Mouse (Mus musculus) lung, postnatal 25 days (tissue): Measurements from ENCODE around the gene Egfl8.
A peak's percentile ranks its signal among the peaks of the same experiment; 100 is the strongest.

Experiments used
- DNase-seq: peaks from one replicate; pipeline ENCODE4 v3.0.0; 2022; ENCODE audit warnings: low spot score

The Egfl8 gene

GRCm38 (mm10) chr17:34596098-34596497 lies 19.7 kb downstream of the Egfl8 start:
- no peak for DNase-seq

DNA sequence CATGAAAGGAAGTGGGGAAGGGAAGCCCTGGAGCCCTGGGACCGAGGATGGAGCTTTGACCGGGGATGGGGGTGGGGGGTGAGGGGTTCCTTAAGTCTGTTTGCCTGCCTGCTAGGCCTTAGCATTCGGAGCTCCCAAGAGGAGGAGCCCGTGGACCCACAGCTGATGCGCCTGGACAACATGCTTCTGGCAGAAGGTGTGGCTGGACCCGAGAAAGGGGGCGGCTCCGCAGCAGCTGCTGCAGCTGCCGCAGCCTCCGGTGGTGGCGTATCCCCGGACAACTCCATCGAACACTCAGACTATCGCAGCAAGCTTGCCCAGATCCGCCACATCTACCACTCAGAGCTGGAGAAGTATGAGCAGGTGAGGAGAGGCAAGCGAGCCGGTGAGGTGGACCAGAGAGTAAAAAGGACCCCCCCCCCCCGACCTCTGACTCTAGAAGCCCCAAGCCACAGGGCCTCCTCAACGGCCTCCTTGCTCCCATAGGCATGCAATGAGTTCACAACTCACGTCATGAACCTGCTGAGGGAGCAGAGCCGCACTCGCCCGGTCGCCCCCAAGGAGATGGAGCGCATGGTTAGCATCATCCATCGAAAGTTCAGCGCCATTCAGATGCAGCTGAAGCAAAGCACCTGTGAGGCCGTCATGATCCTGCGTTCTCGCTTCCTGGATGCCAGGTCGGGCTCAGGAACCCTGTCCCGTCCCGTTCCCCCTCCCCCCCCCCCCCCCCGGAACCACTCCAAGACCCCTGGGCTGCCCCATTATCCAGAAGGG lies 21.8 kb downstream of the Egfl8 start:
- DNase-seq: no peak

DNA sequence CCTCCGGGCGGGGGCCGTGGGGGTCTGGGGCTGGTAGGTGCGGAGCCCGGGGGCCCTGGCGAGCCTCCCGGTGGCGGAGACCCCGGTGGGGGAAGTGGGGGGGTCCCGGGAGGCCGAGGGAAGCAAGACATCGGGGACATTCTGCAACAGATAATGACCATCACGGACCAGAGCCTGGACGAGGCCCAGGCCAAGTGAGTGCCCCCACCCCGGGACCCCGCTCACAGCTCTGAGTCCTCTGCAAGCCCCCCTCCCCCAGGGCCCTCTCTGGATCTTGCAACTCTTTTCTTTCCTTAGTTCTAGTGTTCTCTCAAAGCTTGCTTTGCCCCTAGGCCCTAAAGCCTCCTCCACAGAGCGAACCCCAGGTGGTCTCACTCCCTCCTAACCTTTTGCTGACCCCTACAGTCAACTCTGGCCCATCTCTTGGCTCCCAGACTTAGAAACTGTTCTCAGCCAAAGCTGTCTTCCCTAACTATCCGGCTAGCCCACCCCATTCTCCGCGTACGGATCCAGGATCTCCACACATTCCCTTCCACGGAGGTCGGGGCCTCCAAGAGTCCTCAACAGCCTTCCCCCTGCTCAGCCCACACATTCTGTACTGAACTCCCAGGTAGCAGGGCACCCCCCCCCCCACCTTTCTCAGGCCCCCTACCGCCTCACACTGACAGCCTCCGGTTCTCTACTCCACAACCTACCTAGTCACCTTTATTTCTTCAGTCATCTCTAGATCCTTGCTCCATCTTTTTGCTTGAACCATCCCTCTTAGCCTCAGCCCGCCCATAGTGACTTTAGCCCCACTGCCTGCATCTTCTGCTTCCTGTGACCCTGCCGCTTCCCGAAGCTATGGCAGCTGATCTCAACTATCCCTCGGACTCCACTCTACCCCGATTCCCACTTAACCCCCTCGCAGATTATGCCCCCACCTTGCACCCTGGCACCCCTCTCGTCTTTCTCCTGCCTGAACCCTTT lies 22.9 kb downstream of the Egfl8 start:
- DNase-seq: no peak

GRCm38 (mm10) chr17:34591994-34592375 lies 23.8 kb downstream of the Egfl8 start:
- peak; percentile 88 for DNase-seq

- DNase-seq: no peak
Measured at GRCm38 (mm10) chr17:34591029-34591993, 24.5 kb downstream of the Egfl8 start, which contains the start of gene Pbx2. Pbx2 (plus strand) TSS chr17:34591266.

GRCm38 (mm10) chr17:34590154-34590987 lies 25.4 kb downstream of the Egfl8 start:
- no peak for DNase-seq

DNA sequence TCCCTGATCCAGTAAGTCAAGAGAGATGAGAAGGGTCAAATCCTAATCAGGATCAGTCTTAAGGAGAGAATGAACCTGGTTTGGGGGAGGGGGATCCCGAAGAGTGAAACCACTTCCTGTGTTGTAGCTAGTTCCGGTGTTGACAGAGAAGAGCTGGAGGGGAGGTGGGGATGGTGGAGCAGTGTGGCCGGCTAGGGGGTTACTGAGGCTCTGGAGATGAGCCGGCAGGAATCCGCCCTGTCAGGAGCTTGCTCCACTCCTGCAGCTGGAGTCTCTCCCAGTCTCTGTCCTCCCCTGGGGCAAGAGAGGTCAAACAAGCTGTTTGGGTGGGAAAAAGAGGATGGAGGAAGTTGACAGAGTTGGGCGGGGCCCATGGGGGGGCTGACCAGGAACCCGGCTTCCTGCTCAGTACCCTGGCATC lies 26.1 kb downstream of the Egfl8 start, which contains the start of gene Gpsm3:
Gene Gpsm3 (plus strand): TSS at position 126 of the 421 bp plus-strand sequence.
- DNase-seq: peak; percentile 68

DNA sequence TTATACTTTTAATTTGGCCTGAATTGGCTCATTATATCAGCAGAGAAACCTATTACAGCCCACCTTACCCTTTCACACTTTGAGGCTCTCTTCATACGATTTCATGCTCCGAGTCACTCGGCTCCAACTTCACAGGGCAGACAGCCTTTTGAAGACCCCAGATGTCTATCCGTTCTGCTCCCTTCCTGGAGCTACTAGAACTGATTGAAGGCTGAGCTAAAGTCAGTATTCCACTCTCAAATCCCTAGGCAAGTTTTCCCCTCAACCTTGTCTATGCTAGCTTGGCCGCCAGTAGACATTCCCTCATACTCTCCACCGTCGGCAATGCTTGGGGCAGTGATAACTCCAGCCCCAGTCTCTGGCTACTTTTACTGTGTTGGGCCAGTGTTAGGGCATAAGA lies 26.6 kb downstream of the Egfl8 start:
- no peak for DNase-seq

GRCm38 (mm10) chr17:34588767-34589166 lies 27.0 kb downstream of the Egfl8 start:
- DNase-seq: no peak

DNA sequence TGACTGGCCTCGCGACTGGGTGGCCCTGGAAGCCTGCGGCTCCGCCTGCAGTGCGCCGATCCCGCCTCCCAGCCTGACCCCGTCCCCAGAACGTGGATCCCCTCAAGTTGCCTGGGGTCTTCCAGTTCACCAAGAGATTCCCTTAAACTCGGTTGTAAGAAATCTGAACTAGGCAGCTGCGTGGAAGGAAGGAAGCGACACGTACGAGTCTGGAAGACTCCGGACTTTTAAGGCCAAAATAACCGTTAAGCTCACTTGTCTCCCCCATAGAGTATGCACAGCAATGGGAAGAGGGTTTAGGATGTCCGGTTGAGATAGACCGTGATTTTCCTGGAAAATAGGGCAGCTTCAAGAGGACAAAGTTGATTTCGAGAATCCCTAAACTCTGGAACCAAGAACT lies 28.0 kb downstream of the Egfl8 start:
- no peak for DNase-seq

- peak; percentile 96 for DNase-seq
Measured at GRCm38 (mm10) chr17:34587423-34587811, 28.4 kb downstream of the Egfl8 start.

DNA sequence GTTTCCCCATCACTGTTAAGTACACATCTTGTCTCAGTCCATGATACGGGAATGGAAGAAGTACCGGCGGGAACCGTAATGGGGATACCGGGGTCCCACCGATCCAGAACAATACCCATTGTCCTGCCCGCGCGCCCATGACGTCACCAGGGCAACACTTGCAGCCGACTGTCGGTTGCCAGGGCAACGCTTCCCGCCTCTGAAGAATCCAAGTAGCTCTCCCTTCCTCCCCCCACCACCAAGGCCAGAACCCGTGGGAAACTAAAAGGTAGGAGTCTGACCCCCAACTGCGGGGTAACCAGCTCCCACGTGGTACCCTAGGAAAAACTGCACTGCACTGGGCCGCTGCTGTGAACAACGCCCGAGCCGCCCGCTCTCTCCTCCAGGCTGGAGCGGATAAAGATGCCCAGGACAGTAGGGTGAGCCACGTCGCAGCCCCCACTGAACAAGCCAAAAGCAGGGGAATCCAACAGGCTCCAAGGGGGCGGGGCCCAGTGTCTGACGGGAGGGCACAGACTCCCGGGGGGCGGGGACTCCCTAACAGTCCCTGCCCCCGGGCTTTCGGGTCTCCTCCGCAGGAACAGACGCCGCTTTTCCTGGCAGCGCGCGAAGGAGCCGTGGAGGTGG lies 28.9 kb downstream of the Egfl8 start:
- DNase-seq: peak; percentile 87

DNA sequence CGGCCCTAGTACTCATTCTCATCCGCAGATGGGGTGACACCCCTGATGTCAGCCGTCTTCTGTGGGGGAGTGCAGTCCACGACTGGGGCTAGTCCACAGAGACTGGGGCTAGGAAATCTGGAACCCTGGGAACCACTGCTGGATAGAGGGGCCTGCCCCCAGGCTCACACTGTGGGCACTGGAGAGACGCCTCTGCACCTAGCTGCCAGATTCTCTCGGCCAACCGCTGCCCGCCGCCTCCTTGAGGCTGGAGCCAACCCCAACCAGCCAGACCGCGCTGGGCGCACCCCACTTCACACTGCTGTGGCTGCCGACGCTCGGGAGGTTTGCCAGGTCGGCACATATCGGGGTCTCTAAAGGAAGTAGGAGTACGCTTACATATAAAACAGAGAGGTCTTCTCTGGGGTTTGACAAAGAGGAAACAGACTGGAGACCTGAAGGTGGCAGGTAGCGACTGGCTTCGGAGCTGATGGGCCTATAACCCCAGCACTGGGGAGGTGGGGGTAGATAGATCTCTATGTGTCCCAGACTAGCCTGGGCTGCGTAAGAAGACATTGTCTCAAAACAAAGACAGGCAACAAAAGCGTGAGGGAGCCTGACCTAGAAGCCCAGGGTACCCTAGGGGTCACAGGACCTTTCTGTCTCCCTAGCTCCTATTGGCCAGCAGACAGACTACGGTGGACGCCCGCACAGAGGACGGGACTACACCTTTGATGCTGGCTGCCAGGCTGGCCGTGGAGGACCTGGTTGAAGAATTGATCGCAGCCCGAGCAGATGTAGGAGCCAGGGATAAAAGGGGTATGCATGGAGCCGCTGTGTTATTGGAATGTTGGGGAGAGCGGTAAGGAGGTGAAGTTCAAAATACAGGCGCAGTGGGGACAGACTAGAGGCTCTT lies 29.6 kb downstream of the Egfl8 start:
- no peak for DNase-seq

- no peak for DNase-seq
Measured at GRCm38 (mm10) chr17:34585121-34585520, 30.6 kb downstream of the Egfl8 start.

- no peak for DNase-seq
Measured at GRCm38 (mm10) chr17:34583819-34584218, 32.0 kb downstream of the Egfl8 start.

DNA sequence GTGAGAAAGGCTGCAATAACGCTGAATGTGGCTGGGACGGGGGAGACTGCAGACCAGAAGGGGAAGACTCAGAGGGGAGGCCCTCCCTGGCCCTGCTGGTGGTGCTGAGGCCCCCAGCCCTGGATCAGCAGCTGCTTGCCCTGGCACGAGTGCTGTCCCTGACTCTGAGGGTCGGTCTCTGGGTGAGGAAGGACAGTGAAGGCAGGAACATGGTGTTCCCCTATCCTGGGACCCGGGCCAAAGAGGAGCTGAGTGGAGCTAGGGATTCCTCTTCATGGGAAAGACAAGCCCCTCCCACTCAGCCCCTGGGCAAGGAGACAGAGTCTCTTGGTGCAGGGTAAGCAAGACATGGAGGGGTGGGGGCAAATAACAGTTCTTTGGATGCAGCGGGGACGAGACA lies 32.4 kb downstream of the Egfl8 start:
- DNase-seq: no peak

DNA sequence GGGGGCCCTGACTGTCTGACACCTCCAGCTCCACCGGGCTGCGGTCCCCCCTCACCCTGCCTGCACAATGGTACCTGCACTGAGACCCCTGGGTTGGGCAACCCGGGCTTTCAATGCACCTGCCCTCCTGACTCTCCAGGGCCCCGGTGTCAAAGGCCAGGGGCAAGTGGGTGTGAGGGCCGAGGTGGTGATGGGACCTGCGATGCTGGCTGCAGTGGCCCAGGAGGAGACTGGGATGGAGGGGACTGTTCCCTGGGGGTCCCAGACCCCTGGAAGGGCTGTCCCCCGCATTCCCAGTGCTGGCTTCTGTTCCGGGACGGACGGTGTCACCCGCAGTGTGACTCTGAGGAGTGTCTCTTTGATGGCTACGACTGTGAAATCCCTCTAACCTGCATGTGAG lies 33.2 kb downstream of the Egfl8 start:
- no peak for DNase-seq

DNA sequence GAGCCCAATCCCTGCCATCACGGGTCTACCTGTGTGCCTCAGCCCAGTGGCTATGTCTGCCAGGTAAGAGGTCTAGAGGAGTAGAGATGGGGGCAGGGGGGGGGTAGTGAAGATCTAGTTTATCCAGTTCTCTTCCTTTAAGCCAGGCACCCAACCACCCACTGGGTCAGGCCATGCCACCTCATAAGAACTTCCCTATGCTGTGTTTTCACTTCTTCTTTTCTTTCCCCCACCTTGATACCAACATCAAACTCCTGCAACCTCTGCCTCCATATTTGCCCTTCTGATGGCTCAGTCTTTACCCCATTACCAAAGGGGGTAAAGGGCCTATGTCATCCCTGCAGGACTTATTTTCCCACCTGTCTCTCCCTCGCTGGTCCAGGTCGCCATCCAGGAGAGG lies 37.7 kb downstream of the Egfl8 start:
- DNase-seq: no peak

GRCm38 (mm10) chr17:34576577-34576976 lies 39.2 kb downstream of the Egfl8 start:
- DNase-seq: no peak
